ENCODE assay signal across 10 mouse cellular contexts in genomic region chr13:95610786-95611562, GRCm38 (mm10). TPM values are rescaled to one million over a fixed set of nuclear protein-coding genes. Genes with fewer than 3 reads are reported as not detected.
DNase-seq lines count a peak whose midpoint lies in the region; ATAC-seq and TF ChIP-seq lines count a peak whose summit lies in the region.
"Had no signal": no experiment of that assay in that cellular context is flagged by ENCODE, and none has a peak within 500 bp of the region (broad histone marks: within the 10 kb centered on the region; RNA-seq: fewer than 3 reads in every experiment).

No protein-coding gene starts in this region.

- peak; percentile 74 for ATAC-seq in liver, embryonic 11.5 days (replicated peaks; ENCODE audit: low FRiP score)
- 0 out of 2 replicates have a peak, but pooled peaks have one; percentile 20 for ATAC-seq in megakaryocyte-erythroid progenitor cell, adult 5-6 weeks (replicated peaks; ENCODE audit: low FRiP score, low TSS enrichment, poor library complexity, severe bottlenecking)
- no peak for ATAC-seq in inflammation-experienced regulatory T-cells, adult 6 months
- no peak for ATAC-seq in hindbrain, embryonic 13.5 days (ENCODE audit: low FRiP score)
- ATAC-seq: intestine, embryonic 15.5 days had no signal

- no peaks in the 10 kb centered on the region for H3K27me3 ChIP-seq in liver, embryonic 11.5 days (replicated peaks; ENCODE audit: control insufficient read depth, insufficient read depth, low read length)
- H3K27me3 ChIP-seq in hindbrain, embryonic 13.5 days = no peaks in the 10 kb centered on the region
- H3K27me3 ChIP-seq: intestine, embryonic 15.5 days had no signal

- no peak for TF ChIP-seq CTCF in gastrocnemius, adult 2 months (IDR thresholded peaks at IDR 0.05)

- WGBS in liver, embryonic 11.5 days = 74% methylated on average over 16 of the region's 16 CpGs
- 90% methylated on average over 16 of the region's 16 CpGs for WGBS in hindbrain, embryonic 13.5 days

- peaks cover 49% of the 10 kb centered on the region for H3K4me1 ChIP-seq in liver, embryonic 11.5 days (replicated peaks; ENCODE audit: control insufficient read depth, insufficient read depth, low read length)
- H3K4me1 ChIP-seq in hindbrain, embryonic 13.5 days (replicated peaks) = peaks cover 17% of the 10 kb centered on the region

- no peak overlapping the region for H3K9ac ChIP-seq in liver, embryonic 11.5 days (ENCODE audit: low read depth, low read length)
- H3K9ac ChIP-seq in hindbrain, embryonic 13.5 days = no peak overlapping the region
- H3K9ac ChIP-seq: intestine, embryonic 15.5 days had no signal

- H3K27ac ChIP-seq in gastrocnemius, adult 2 months = peak overlapping the region; percentile 69
- H3K27ac ChIP-seq in liver, embryonic 11.5 days (ENCODE audit: low read depth, low read length) = peak overlapping the region; percentile 34; the same call in 1 of the 2 replicates
- H3K27ac ChIP-seq in hindbrain, embryonic 13.5 days = no peak overlapping the region
- H3K27ac ChIP-seq: intestine, embryonic 15.5 days had no signal

- H3K9me3 ChIP-seq in liver, embryonic 11.5 days (ENCODE audit: control insufficient read depth, low read length) = no peaks in the 10 kb centered on the region
- H3K9me3 ChIP-seq in hindbrain, embryonic 13.5 days = no peaks in the 10 kb centered on the region
- H3K9me3 ChIP-seq: intestine, embryonic 15.5 days had no signal

- peak overlapping the region; percentile 13; the same call in 1 of the 2 replicates for H3K4me3 ChIP-seq in gastrocnemius, adult 2 months
- no peak overlapping the region for H3K4me3 ChIP-seq in liver, embryonic 11.5 days (ENCODE audit: low read depth, low read length)
- H3K4me3 ChIP-seq in hindbrain, embryonic 13.5 days = no peak overlapping the region
- H3K4me3 ChIP-seq: intestine, embryonic 15.5 days; myocyte had no signal

- peak overlapping the region; percentile 14; the same call in 1 of the 2 replicates for H3K4me2 ChIP-seq in liver, embryonic 11.5 days
- H3K4me2 ChIP-seq in hindbrain, embryonic 13.5 days = no peak overlapping the region
- H3K4me2 ChIP-seq: intestine, embryonic 15.5 days had no signal

- peak; percentile 47 for DNase-seq in gastrocnemius, adult 2 months
- no peak for DNase-seq in gastrocnemius, postnatal 4 days (ENCODE audit: low spot score in 2 of 2)
- peak; percentile 74 for DNase-seq in fat pad, adult 2 months (ENCODE audit: extremely low read depth, low read depth, low spot score)
- DNase-seq in liver, embryonic 11.5 days (ENCODE audit: low spot score) = no peak
- no peak for DNase-seq in layer of hippocampus, adult 9-10 months (ENCODE audit: low spot score)

- intact Hi-C loops in gastrocnemius, adult 2 months (cut with DNase I) = no loop called here

- H3K36me3 ChIP-seq in liver, embryonic 11.5 days (ENCODE audit: control insufficient read depth, insufficient read depth, low read length) = peaks cover 22% of the 10 kb centered on the region
- H3K36me3 ChIP-seq in hindbrain, embryonic 13.5 days = peaks cover 41% of the 10 kb centered on the region

RNA-seq across cellular contexts. Expression of gene F2r, which starts 7.3 kb away (rescaled TPM):
- total RNA-seq in gastrocnemius, adult 2 months (2021) = 10 to 100 TPM in 1 of 2 experiments, 1 to 10 TPM in 1; 3.7 to 12.4 TPM
- 10 to 100 TPM; 30.2 to 33.2 TPM for total RNA-seq in gastrocnemius, postnatal 4 days (2021)
- polyA plus RNA-seq in liver, embryonic 11.5 days (2014; fragmentation: Nextera tagmentation; extraction: Ambion mirVana) = 142 and 156 TPM in 2 replicates
- 25.5 and 37.9 TPM in 2 replicates for total RNA-seq in megakaryocyte-erythroid progenitor cell, adult 5-6 weeks (2014; fragmentation: Nextera tagmentation)
- total RNA-seq in megakaryocyte-erythroid progenitor cell, adult 5-6 weeks (2017) = 41.8 and 85.3 TPM in 2 replicates
- polyA plus RNA-seq in inflammation-experienced regulatory T-cells, adult 6 months (2017; shearing (Covaris generic)) = 10 to 100 TPM; 34.3 TPM
- polyA plus RNA-seq in hindbrain, embryonic 13.5 days (2015; fragmentation: Nextera tagmentation; extraction: Ambion mirVana) = 80.0 and 81.9 TPM in 2 replicates

Comparison
In these comparisons a context has a peak if more than half of its experiments do, and no peak if none do; other contexts are left out.
1. DNase-seq: peak in gastrocnemius, adult 2 months (single experiment) and fat pad, adult 2 months (single experiment); none in gastrocnemius, postnatal 4 days (0 of 2), liver, embryonic 11.5 days (single experiment) and layer of hippocampus, adult 9-10 months (single experiment).
2. ATAC-seq: peak in liver, embryonic 11.5 days (single experiment) and megakaryocyte-erythroid progenitor cell, adult 5-6 weeks (single experiment); none in inflammation-experienced regulatory T-cells, adult 6 months (single experiment) and hindbrain, embryonic 13.5 days (single experiment).